Mouse (Mus musculus) G1E (cell line): ENCODE data around the gene 4921539E11Rik. TPM values are rescaled to one million over a fixed set of nuclear protein-coding genes. Genes with fewer than 3 reads are reported as not detected.

Experiments used
- ATAC-seq: 2 replicates; pipeline ENCODE4 v1.8.0; 2016; ENCODE audit warnings: mild to moderate bottlenecking; ENCODE audit not compliant: insufficient number of reproducible peaks, poor library complexity, low FRiP score, severe bottlenecking; ENCODE audit errors: extremely low read depth
- DNase-seq: peaks from one replicate; pipeline ENCODE4 v3.0.0; 2012; ENCODE audit warnings: low spot score
- H3K27me3 ChIP-seq: 2 replicates; pipeline ENCODE4 v1.6.1; 2012; ENCODE audit warnings: mild to moderate bottlenecking, low read length, inconsistent platforms; ENCODE audit not compliant: insufficient read depth
- H3K36me3 ChIP-seq: replicated peaks from 2 replicates; pipeline ENCODE3; 2012; ENCODE audit warnings: mild to moderate bottlenecking, inconsistent platforms
- H3K4me1 ChIP-seq: 2 replicates; pipeline ENCODE4 v1.6.1; 2012; ENCODE audit warnings: low read depth, low read length, inconsistent platforms, mixed read lengths; ENCODE audit not compliant: insufficient read depth
- H3K4me3 ChIP-seq: 2 replicates; pipeline ENCODE4 v1.5.1; 2012; ENCODE audit warnings: low read depth, mild to moderate bottlenecking, inconsistent platforms, low read length, moderate library complexity, mixed read lengths
- H3K9me3 ChIP-seq: replicated peaks from 2 replicates; pipeline ENCODE4 v1.6.1; 2012; ENCODE audit warnings: inconsistent platforms
- CTCF ChIP-seq: IDR thresholded peaks from 2 replicates; pipeline ENCODE4 v1.5.1; 2012; ENCODE audit warnings: low read depth, low read length, inconsistent platforms, mixed read lengths
- GATA1 ChIP-seq: IDR thresholded peaks from 2 replicates; pipeline ENCODE4 v1.6.1; 2012; ENCODE audit warnings: borderline replicate concordance, low read length, inconsistent platforms, mixed read lengths
- GATA2 ChIP-seq: IDR thresholded peaks from 2 replicates; pipeline ENCODE4 v1.6.1; 2012; ENCODE audit warnings: low read depth, low read length, inconsistent platforms, borderline replicate concordance
- POLR2AphosphoS5 ChIP-seq: IDR thresholded peaks from 2 replicates; pipeline ENCODE4 v1.6.1; 2012; ENCODE audit warnings: low read depth, low read length, inconsistent platforms; ENCODE audit not compliant: insufficient replicate concordance
- TAL1 ChIP-seq: conservative IDR thresholded peaks from 2 replicates; pipeline ENCODE4 v1.6.1; 2012; ENCODE audit warnings: low read depth, low read length, inconsistent platforms, mixed read lengths
- polyA plus RNA-seq: library from polyadenylated mRNA; stranded (reverse); fragments of >175 nt; gene quantifications from 2 replicates; pipeline ENCODE4 v1.2.3, GENCODE M21; 2012
- total RNA-seq, 2 experiments: library from RNA; stranded (forward) in 1 of 2; stranded (reverse) in 1 of 2; fragments of 200-1000 nt in 1 of 2; fragments of >200 nt in 1 of 2; fragmentation: Nextera tagmentation in 1 of 2; gene quantifications; 2 replicates each; pipeline ENCODE4 v1.2.3; 2014 to 2017

Gene 4921539E11Rik
- total and polyA plus RNA-seq, 3 experiments: 0.22 TPM; not detected in 2

- peaks cover 29% of the 10 kb centered on the region for H3K4me1 ChIP-seq
- H3K27me3 ChIP-seq: peaks cover 5% of the 10 kb centered on the region
- H3K9me3 ChIP-seq: no peaks in the 10 kb centered on the region
- TF ChIP-seq GATA2 (no peak), GATA1 (no peak), POLR2AphosphoS5 (no peak), CTCF (no peak), TAL1 (no peak)
- no peak for ATAC-seq
- H3K4me3 ChIP-seq: no peak overlapping the region
- no peak for DNase-seq
- H3K36me3 ChIP-seq: peaks cover 28% of the 10 kb centered on the region
Measured at GRCm38 (mm10) chr4:103315861-103316260, 25.2 kb upstream of the 4921539E11Rik start.

- DNase-seq (no peak), ATAC-seq (no peak)
- peaks cover 20% of the 10 kb centered on the region for H3K36me3 ChIP-seq
- H3K4me1 ChIP-seq: peaks cover 29% of the 10 kb centered on the region
- H3K9me3 ChIP-seq: no peaks in the 10 kb centered on the region
- H3K4me3 ChIP-seq: peak overlapping the region; percentile 78
- no peak for TF ChIP-seq TAL1
- TF ChIP-seq GATA1: no peak
- no peak for TF ChIP-seq GATA2
- no peak for TF ChIP-seq POLR2AphosphoS5
- no peak for TF ChIP-seq CTCF
- peaks cover 5% of the 10 kb centered on the region for H3K27me3 ChIP-seq
Measured at GRCm38 (mm10) chr4:103314526-103314910, 23.9 kb upstream of the 4921539E11Rik start.

- peak; percentile 91 for DNase-seq
- peak; percentile 95 for ATAC-seq
- TF ChIP-seq GATA2 (no peak), CTCF (peak; percentile 48; the same call in 1 of the 2 replicates)
- Histone ChIP-seq H3K4me3 (peak within 1 kb of the TSS; percentile 78), H3K4me1 (peaks cover 29% of the 10 kb centered on the region), H3K9me3 (no peaks in the 10 kb centered on the region), H3K36me3 (peaks cover 15% of the 10 kb centered on the region), H3K27me3 (peaks cover 5% of the 10 kb centered on the region)
Measured at GRCm38 (mm10) chr4:103313587-103314525, 23.2 kb upstream of the 4921539E11Rik start, which contains the start of gene Oma1. Oma1 (plus strand) TSS chr4:103313812.

- H3K36me3 ChIP-seq: no peaks in the 10 kb centered on the region
- H3K9me3 ChIP-seq: no peaks in the 10 kb centered on the region
- ATAC-seq (no peak), DNase-seq (no peak)
- no peak overlapping the region for H3K4me3 ChIP-seq
- H3K27me3 ChIP-seq: no peaks in the 10 kb centered on the region; the same call in 1 of the 2 replicates
- TF ChIP-seq TAL1 (no peak), GATA1 (no peak), CTCF (no peak), GATA2 (no peak), POLR2AphosphoS5 (no peak)
- no peaks in the 10 kb centered on the region for H3K4me1 ChIP-seq
Measured at GRCm38 (mm10) chr4:103303851-103304250, 13.2 kb upstream of the 4921539E11Rik start.

DNA sequence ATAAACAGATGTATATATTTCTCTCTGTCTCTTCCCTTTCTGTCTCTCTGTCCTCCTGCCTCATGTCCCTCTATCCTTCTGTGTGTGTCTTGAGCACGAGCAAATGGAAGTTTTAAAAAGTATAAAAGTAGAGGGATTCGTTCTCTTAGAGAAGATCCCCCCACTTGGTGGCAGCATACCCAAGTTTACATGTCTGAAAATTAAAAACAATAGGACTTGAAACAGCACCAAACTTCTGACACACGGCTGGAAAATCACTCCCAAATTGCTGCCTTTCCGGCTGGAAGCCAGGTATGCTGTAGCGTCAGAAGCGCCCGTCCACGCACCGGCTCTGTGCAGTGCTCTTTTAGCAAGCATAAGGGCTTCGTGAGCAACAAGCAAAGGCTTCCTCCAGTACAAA, 8.7 kb upstream of the 4921539E11Rik start:
- Histone ChIP-seq H3K4me3 (no peak overlapping the region), H3K9me3 (no peaks in the 10 kb centered on the region), H3K4me1 (no peaks in the 10 kb centered on the region), H3K27me3 (peaks cover 2% of the 10 kb centered on the region; the same call in 1 of the 2 replicates), H3K36me3 (no peaks in the 10 kb centered on the region)
- no peak for ATAC-seq
- DNase-seq: no peak
- TF ChIP-seq CTCF: no peak
- TF ChIP-seq POLR2AphosphoS5: no peak
- TF ChIP-seq TAL1: no peak
- no peak for TF ChIP-seq GATA2
- no peak for TF ChIP-seq GATA1

DNA sequence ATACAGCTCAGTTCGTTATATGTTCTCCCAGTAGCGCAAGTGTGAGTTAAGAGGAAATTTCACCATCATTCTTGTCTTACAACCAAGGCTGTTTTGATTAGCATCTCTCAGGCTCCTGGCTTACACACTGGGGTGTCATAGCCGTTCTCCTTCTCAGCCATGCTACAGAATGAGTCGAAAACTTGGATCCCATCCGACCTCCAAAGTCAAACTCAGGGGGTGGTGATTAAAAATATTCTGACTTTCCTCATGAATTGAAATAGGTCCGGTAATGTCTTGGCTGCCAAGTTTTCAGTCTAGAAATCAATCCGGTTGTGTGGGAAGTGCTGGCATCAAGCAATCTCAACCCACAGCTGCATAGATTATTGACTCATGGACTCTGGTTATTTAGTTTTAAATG, 2.3 kb downstream of the 4921539E11Rik start:
- no peaks in the 10 kb centered on the region for H3K27me3 ChIP-seq
- no peak overlapping the region for H3K4me3 ChIP-seq

More for the DNA sequence above, 2.3 kb downstream of the 4921539E11Rik start:
- ATAC-seq: no peak
- Histone ChIP-seq H3K36me3 (no peaks in the 10 kb centered on the region), H3K9me3 (no peaks in the 10 kb centered on the region), H3K4me1 (no peaks in the 10 kb centered on the region)
- TF ChIP-seq TAL1: no peak
- TF ChIP-seq GATA1: no peak
- no peak for TF ChIP-seq POLR2AphosphoS5
- no peak for TF ChIP-seq CTCF
- TF ChIP-seq GATA2: no peak
- no peak for DNase-seq
